Comparison of ENCODE assay signal across 25 mouse cellular contexts in the genomic region with DNA sequence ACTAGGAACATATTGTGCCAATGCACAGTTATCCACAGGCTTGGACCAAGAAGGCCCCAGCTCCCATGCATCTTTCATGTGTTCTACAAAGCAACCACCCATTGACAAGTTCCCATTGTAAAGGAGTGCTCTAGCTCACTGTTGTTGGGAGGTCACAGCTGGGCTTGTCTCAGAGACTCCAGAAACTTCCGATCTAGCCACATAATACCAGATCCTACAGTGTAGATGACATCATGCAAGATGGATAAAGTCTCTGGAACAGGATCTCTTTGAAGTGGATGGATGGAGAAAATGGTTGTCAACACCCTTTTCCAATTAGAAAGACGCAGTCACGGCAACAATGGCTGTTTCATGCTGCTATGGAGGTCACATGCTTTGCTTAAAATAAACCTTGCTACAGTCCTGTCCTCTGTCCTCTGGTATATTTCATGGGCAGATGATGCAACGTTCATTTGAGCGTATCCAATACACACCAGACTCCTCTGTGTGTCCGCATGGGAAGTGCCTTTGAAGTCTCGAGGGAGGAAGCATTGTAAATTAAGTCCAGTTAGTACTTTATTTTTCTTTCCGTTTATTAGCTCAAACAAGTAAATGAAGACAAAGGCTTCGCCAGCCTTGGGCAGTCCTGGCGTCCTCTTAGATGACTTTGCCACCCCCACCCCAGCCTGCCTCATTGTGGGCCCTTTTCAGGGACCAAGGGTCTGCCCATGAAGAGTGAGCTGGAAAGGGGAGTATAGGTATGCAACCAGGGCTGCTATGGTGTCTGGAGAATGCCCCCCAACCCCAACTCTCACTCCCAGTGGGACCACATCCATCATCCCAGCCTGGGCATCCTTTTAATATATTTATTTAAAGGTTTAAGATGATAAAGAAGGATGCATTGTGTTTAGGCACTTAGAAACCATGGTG.
DNase-seq lines count a peak whose midpoint lies in the region; ATAC-seq and TF ChIP-seq lines count a peak whose summit lies in the region.
"Had no signal": no experiment of that assay in that cellular context is flagged by ENCODE, and none has a peak within 500 bp of the region (broad histone marks: within the 10 kb centered on the region; RNA-seq: fewer than 3 reads in every experiment).

No protein-coding gene starts in this region.

- no peak for TF ChIP-seq CTCF in kidney, adult 2 months (conservative IDR thresholded peaks at IDR 0.05; ENCODE audit: insufficient read depth, insufficient read length, low read depth, low read length)
- TF ChIP-seq CTCF in midbrain, postnatal 0 days (IDR thresholded peaks at IDR 0.05): no peak

- TF ChIP-seq POLR2A in kidney, adult 2 months (IDR thresholded peaks at IDR 0.05; ENCODE audit: low read depth, low read length): no peak

- no peak overlapping the region for H3K4me2 ChIP-seq in kidney, embryonic 14.5 days (replicated peaks; ENCODE audit: low read depth, low read length)
- no peak overlapping the region for H3K4me2 ChIP-seq in midbrain, embryonic 11.5 days
- H3K4me2 ChIP-seq in midbrain, postnatal 0 days (ENCODE audit: low read depth, low read length, poor library complexity, severe bottlenecking): no peak overlapping the region
- H3K4me2 ChIP-seq: embryonic facial prominence, embryonic 12.5 days; forebrain, embryonic 12.5 days; lung, embryonic 15.5 days; midbrain, embryonic 13.5 days had no signal

- H3K4me1 ChIP-seq in heart, embryonic 10.5 days: peaks cover 28% of the 10 kb centered on the region
- H3K4me1 ChIP-seq in kidney, embryonic 14.5 days (ENCODE audit: control insufficient read depth, insufficient read depth, low read length): 0 out of 2 replicates have a peak, but pooled peaks cover 5% of the 10 kb centered on the region
- no peaks in the 10 kb centered on the region for H3K4me1 ChIP-seq in kidney, adult 2 months (ENCODE audit: control insufficient read depth, insufficient read depth, low read length)
- no peaks in the 10 kb centered on the region for H3K4me1 ChIP-seq in midbrain, embryonic 11.5 days (ENCODE audit: control insufficient read depth, insufficient read depth, low read length)
- H3K4me1 ChIP-seq in midbrain, postnatal 0 days (ENCODE audit: insufficient read depth, low read length): no peaks in the 10 kb centered on the region
- H3K4me1 ChIP-seq: forebrain, embryonic 12.5 days; megakaryocyte, embryonic 14.5 days; midbrain, embryonic 13.5 days had no signal

- peak; percentile 66 for ATAC-seq in kidney, embryonic 14.5 days (ENCODE audit: low FRiP score, low TSS enrichment)
- no peak for ATAC-seq in midbrain, embryonic 11.5 days (ENCODE audit: low FRiP score)
- ATAC-seq in midbrain, postnatal 0 days (ENCODE audit: low FRiP score): no peak
- ATAC-seq: hindbrain, embryonic 16.5 days; midbrain, embryonic 13.5 days had no signal

- WGBS in heart, embryonic 10.5 days: 48% methylated on average over 10 of the region's 10 CpGs
- 25% methylated on average over 10 of the region's 10 CpGs for WGBS in kidney, embryonic 14.5 days
- WGBS in kidney, adult 2 months: 47% methylated on average over 10 of the region's 10 CpGs
- WGBS in midbrain, embryonic 11.5 days: 70% methylated on average over 10 of the region's 10 CpGs
- 71% methylated on average over 10 of the region's 10 CpGs for WGBS in midbrain, postnatal 0 days

- H3K9ac ChIP-seq in kidney, embryonic 14.5 days (ENCODE audit: low read depth, low read length): no peak overlapping the region
- H3K9ac ChIP-seq in midbrain, embryonic 11.5 days (ENCODE audit: low read length): no peak overlapping the region
- no peak overlapping the region for H3K9ac ChIP-seq in midbrain, postnatal 0 days (replicated peaks; ENCODE audit: low read length, poor library complexity, severe bottlenecking)
- H3K9ac ChIP-seq: embryonic facial prominence, embryonic 12.5 days; forebrain, embryonic 12.5 days; lung, embryonic 15.5 days; midbrain, embryonic 13.5 days had no signal

- no peak overlapping the region for H3K4me3 ChIP-seq in heart, embryonic 10.5 days
- H3K4me3 ChIP-seq in kidney, embryonic 14.5 days (ENCODE audit: low read length): no peak overlapping the region
- H3K4me3 ChIP-seq in kidney, adult 2 months (ENCODE audit: insufficient read depth, low read depth, low read length): no peak overlapping the region
- no peak overlapping the region for H3K4me3 ChIP-seq in midbrain, embryonic 11.5 days (ENCODE audit: low read depth, low read length)
- no peak overlapping the region for H3K4me3 ChIP-seq in midbrain, postnatal 0 days (ENCODE audit: low read depth, low read length)
- H3K4me3 ChIP-seq: embryonic facial prominence, embryonic 12.5 days; forebrain, embryonic 12.5 days; lung, embryonic 15.5 days; megakaryocyte, embryonic 14.5 days; midbrain, embryonic 13.5 days had no signal

- no peak overlapping the region for H3K27ac ChIP-seq in heart, embryonic 10.5 days
- H3K27ac ChIP-seq in kidney, embryonic 14.5 days (ENCODE audit: low read depth, low read length): no peak overlapping the region
- no peak overlapping the region for H3K27ac ChIP-seq in kidney, adult 2 months (ENCODE audit: insufficient read depth, low read depth, low read length)
- H3K27ac ChIP-seq in midbrain, embryonic 11.5 days (ENCODE audit: low read depth, low read length): no peak overlapping the region
- no peak overlapping the region for H3K27ac ChIP-seq in midbrain, postnatal 0 days (ENCODE audit: low read depth, low read length)
- H3K27ac ChIP-seq: embryonic facial prominence, embryonic 12.5 days; forebrain, embryonic 12.5 days; lung, embryonic 15.5 days; midbrain, embryonic 13.5 days had no signal

- peak; percentile 62 for DNase-seq in heart, adult 11 months
- DNase-seq in heart, embryonic 10.5 days (ENCODE audit: low spot score): no peak
- DNase-seq in kidney, adult 2 months: no peak
- DNase-seq in midbrain, embryonic 11.5 days (ENCODE audit: low spot score, missing footprints): peak; percentile 82
- no peak for DNase-seq in midbrain, postnatal 0 days (ENCODE audit: low spot score)
- peak; percentile 24 for DNase-seq in forelimb bud, embryonic 11.5 days (ENCODE audit: low read depth, low spot score)
- DNase-seq in left cerebral cortex, adult 9 months (ENCODE audit: low spot score in 2 of 2): no peak
- DNase-seq: adrenal gland, postnatal 14 days; cerebellum, adult 11-12 months; cerebellum, adult 9-11 months; gastrocnemius, postnatal 25 days; heart, adult 18-20 months; heart, postnatal 14 days; kidney, adult 8-10 months; layer of hippocampus, postnatal 36 days; lung, postnatal 36 days; thymus, adult 2 months; thymus, postnatal 36 days had no signal

- no peaks in the 10 kb centered on the region for H3K36me3 ChIP-seq in heart, embryonic 10.5 days
- H3K36me3 ChIP-seq in kidney, embryonic 14.5 days (ENCODE audit: control insufficient read depth, insufficient read depth, low read length): no peaks in the 10 kb centered on the region
- no peaks in the 10 kb centered on the region for H3K36me3 ChIP-seq in kidney, adult 2 months (ENCODE audit: control insufficient read depth, insufficient read depth, low read length)
- no peaks in the 10 kb centered on the region for H3K36me3 ChIP-seq in midbrain, embryonic 11.5 days (ENCODE audit: control insufficient read depth, insufficient read depth, low read length)
- no peaks in the 10 kb centered on the region for H3K36me3 ChIP-seq in midbrain, postnatal 0 days (ENCODE audit: insufficient read depth, low read length)
- H3K36me3 ChIP-seq: forebrain, embryonic 12.5 days; lung, embryonic 15.5 days; midbrain, embryonic 13.5 days had no signal

- H3K27me3 ChIP-seq in heart, embryonic 10.5 days (ENCODE audit: insufficient read depth, poor library complexity, severe bottlenecking): no peaks in the 10 kb centered on the region
- no peaks in the 10 kb centered on the region for H3K27me3 ChIP-seq in kidney, embryonic 14.5 days (ENCODE audit: control insufficient read depth, insufficient read depth, low read length)
- no peaks in the 10 kb centered on the region for H3K27me3 ChIP-seq in kidney, adult 2 months (replicated peaks; ENCODE audit: control insufficient read depth, insufficient read depth, low read length)
- H3K27me3 ChIP-seq in midbrain, embryonic 11.5 days (ENCODE audit: control insufficient read depth, insufficient read depth, low read length): no peaks in the 10 kb centered on the region
- H3K27me3 ChIP-seq in midbrain, postnatal 0 days (ENCODE audit: insufficient read depth, low read length): no peaks in the 10 kb centered on the region
- H3K27me3 ChIP-seq: embryonic facial prominence, embryonic 12.5 days; forebrain, embryonic 12.5 days; lung, embryonic 15.5 days; midbrain, embryonic 13.5 days had no signal

- H3K9me3 ChIP-seq in heart, embryonic 10.5 days: no peaks in the 10 kb centered on the region
- H3K9me3 ChIP-seq in kidney, embryonic 14.5 days (ENCODE audit: control insufficient read depth, low read length): no peaks in the 10 kb centered on the region
- no peaks in the 10 kb centered on the region for H3K9me3 ChIP-seq in midbrain, embryonic 11.5 days (ENCODE audit: control insufficient read depth, low read length)
- no peaks in the 10 kb centered on the region for H3K9me3 ChIP-seq in midbrain, postnatal 0 days (ENCODE audit: low read length)
- H3K9me3 ChIP-seq: embryonic facial prominence, embryonic 12.5 days; forebrain, embryonic 12.5 days; lung, embryonic 15.5 days; megakaryocyte, embryonic 14.5 days; midbrain, embryonic 13.5 days had no signal

Comparison
In these comparisons a context has a peak if more than half of its experiments do, and no peak if none do; other contexts are left out.
1. DNase-seq: peak in heart, adult 11 months (single experiment), midbrain, embryonic 11.5 days (single experiment) and forelimb bud, embryonic 11.5 days (single experiment); none in heart, embryonic 10.5 days (single experiment), kidney, adult 2 months (single experiment), midbrain, postnatal 0 days (single experiment) and left cerebral cortex, adult 9 months (0 of 2).